Mouse (Mus musculus) layer of hippocampus, postnatal 25 days (tissue): ENCODE data around the gene Copg1. TPM values are rescaled to one million over a fixed set of nuclear protein-coding genes. Genes with fewer than 3 reads are reported as not detected.

Experiments used
- DNase-seq, 2 experiments: peaks; one replicate each; pipeline ENCODE4 v3.0.0; 2022; ENCODE audit warnings: mixed read lengths in 2 of 2, low spot score in 1 of 2; ENCODE audit errors: extremely low spot score in 1 of 2
- total RNA-seq, 2 experiments: library from RNA; stranded (reverse); gene quantifications; 2 replicates each; pipeline ENCODE4 v1.2.3; 2021

Copg1 gene
- total RNA-seq, result 100 to 1,000 TPM; 230 to 237 TPM

GRCm38 (mm10) chr6:87887594-87888233 is at the start of gene Copg1:
Copg1 (plus strand) TSS chr6:87887814.
- peak; percentile 99 for DNase-seq

- peak; percentile 82 to 90 for DNase-seq
These were observed 48.9 kb upstream of the Copg1 start, which contains the start of gene Isy1 for GRCm38 (mm10) chr6:87838551-87839197. Isy1 (minus strand) TSS chr6:87838798.

- DNase-seq, result no peak
These were observed 47.7 kb upstream of the Copg1 start for GRCm38 (mm10) chr6:87839797-87840341.

- no peak for DNase-seq
These were observed 46.0 kb upstream of the Copg1 start for GRCm38 (mm10) chr6:87841635-87842034.

GRCm38 (mm10) chr6:87842254-87842653 is 45.4 kb upstream of the Copg1 start:
- no peak for DNase-seq

GRCm38 (mm10) chr6:87845031-87845695 is 42.5 kb upstream of the Copg1 start:
- DNase-seq, result no peak

- no peak for DNase-seq
These were observed 40.8 kb upstream of the Copg1 start for GRCm38 (mm10) chr6:87846813-87847212.

- DNase-seq, result no peak
These were observed 37.8 kb upstream of the Copg1 start for GRCm38 (mm10) chr6:87849780-87850154.

- DNase-seq, result peak in 1 of 2 experiments; percentile 34
These were observed 37.3 kb upstream of the Copg1 start for GRCm38 (mm10) chr6:87850155-87850899.

- DNase-seq, result peak; percentile 93 to 94
These were observed 36.6 kb upstream of the Copg1 start, which contains the start of gene Cnbp for GRCm38 (mm10) chr6:87850900-87851614. Cnbp (minus strand) TSS chr6:87851106.

GRCm38 (mm10) chr6:87851871-87852270 is 35.7 kb upstream of the Copg1 start:
- DNase-seq, result no peak

GRCm38 (mm10) chr6:87853446-87853845 is 34.2 kb upstream of the Copg1 start:
- no peak for DNase-seq

- no peak for DNase-seq
These were observed 30.5 kb upstream of the Copg1 start for GRCm38 (mm10) chr6:87857071-87857470.

GRCm38 (mm10) chr6:87866211-87866610 is 21.4 kb upstream of the Copg1 start:
- no peak for DNase-seq

- no peak for DNase-seq
These were observed 20.4 kb upstream of the Copg1 start for GRCm38 (mm10) chr6:87867256-87867655.

GRCm38 (mm10) chr6:87868871-87869506 is 18.6 kb upstream of the Copg1 start:
- no peak for DNase-seq

GRCm38 (mm10) chr6:87870440-87870839 is 17.2 kb upstream of the Copg1 start:
- no peak for DNase-seq

GRCm38 (mm10) chr6:87871240-87871639 is 16.4 kb upstream of the Copg1 start:
- DNase-seq, result no peak

GRCm38 (mm10) chr6:87873104-87873503 is 14.5 kb upstream of the Copg1 start:
- no peak for DNase-seq
